24 mouse cellular contexts compared by ENCODE assay signal in the genomic region with DNA sequence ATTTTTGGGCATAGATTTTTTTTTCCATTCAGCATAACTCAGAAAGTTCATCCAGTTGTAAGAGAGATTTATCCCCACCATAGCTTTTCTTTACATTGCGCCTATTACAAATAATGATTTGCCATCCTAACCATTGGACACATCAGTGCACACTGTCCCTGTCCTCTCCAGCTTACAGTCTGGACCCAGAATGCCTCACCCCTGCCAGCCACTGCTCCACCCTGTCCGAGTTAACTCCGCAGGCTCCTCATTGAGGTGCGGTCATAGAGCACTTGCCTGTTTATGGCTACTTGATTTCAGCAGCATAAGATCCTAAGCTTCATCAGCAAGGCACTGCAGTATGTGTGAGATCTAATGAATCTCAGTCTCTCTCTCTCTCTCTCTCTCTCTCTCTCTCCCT.
DNase-seq lines count a peak whose midpoint lies in the region; ATAC-seq and TF ChIP-seq lines count a peak whose summit lies in the region.
"Had no signal": no experiment of that assay in that cellular context is flagged by ENCODE, and none has a peak within 500 bp of the region (broad histone marks: within the 10 kb centered on the region; RNA-seq: fewer than 3 reads in every experiment).

No protein-coding gene starts in this region.

- no peak overlapping the region for H3K4me2 ChIP-seq in heart, embryonic 12.5 days
- H3K4me2 ChIP-seq in heart, embryonic 16.5 days (ENCODE audit: low read depth, low read length): no peak overlapping the region
- H3K4me2 ChIP-seq: embryonic facial prominence, embryonic 12.5 days; embryonic facial prominence, embryonic 15.5 days; hindbrain, embryonic 12.5 days; hindbrain, embryonic 15.5 days had no signal

- H3K27me3 ChIP-seq in heart, embryonic 12.5 days (replicated peaks): no peaks in the 10 kb centered on the region
- H3K27me3 ChIP-seq in heart, embryonic 16.5 days (ENCODE audit: control insufficient read depth, insufficient read depth, low read length): no peaks in the 10 kb centered on the region
- H3K27me3 ChIP-seq in liver, adult 2 months (ENCODE audit: control insufficient read depth, insufficient read depth, low read length): no peaks in the 10 kb centered on the region
- H3K27me3 ChIP-seq: CH12.LX; embryonic facial prominence, embryonic 12.5 days; embryonic facial prominence, embryonic 15.5 days; hindbrain, embryonic 12.5 days; hindbrain, embryonic 15.5 days; Patski had no signal

- H3K4me1 ChIP-seq in heart, embryonic 12.5 days (replicated peaks): peaks cover 38% of the 10 kb centered on the region
- peaks cover 30% of the 10 kb centered on the region for H3K4me1 ChIP-seq in heart, embryonic 16.5 days (ENCODE audit: control insufficient read depth, insufficient read depth, low read length)
- H3K4me1 ChIP-seq in liver, adult 2 months (ENCODE audit: control insufficient read depth, insufficient read depth, low read length): peaks cover 22% of the 10 kb centered on the region
- H3K4me1 ChIP-seq: embryonic facial prominence, embryonic 12.5 days; hindbrain, embryonic 12.5 days; hindbrain, embryonic 15.5 days had no signal

- H3K4me3 ChIP-seq in heart, embryonic 12.5 days: no peak overlapping the region
- H3K4me3 ChIP-seq in heart, embryonic 16.5 days (ENCODE audit: low read length): no peak overlapping the region
- no peak overlapping the region for H3K4me3 ChIP-seq in liver, adult 2 months (ENCODE audit: insufficient read depth, low read depth, low read length)
- H3K4me3 ChIP-seq: embryonic facial prominence, embryonic 12.5 days; embryonic facial prominence, embryonic 15.5 days; gastrocnemius, adult 2 months; heart, adult 2 months; hindbrain, embryonic 12.5 days; hindbrain, embryonic 15.5 days had no signal

- H3K36me3 ChIP-seq in heart, embryonic 12.5 days: peaks cover 37% of the 10 kb centered on the region
- H3K36me3 ChIP-seq in heart, embryonic 16.5 days (ENCODE audit: control insufficient read depth, insufficient read depth): peaks cover 21% of the 10 kb centered on the region
- peaks cover 24% of the 10 kb centered on the region for H3K36me3 ChIP-seq in liver, adult 2 months (ENCODE audit: control insufficient read depth, insufficient read depth, low read length)

- no peak overlapping the region for H3K9ac ChIP-seq in heart, embryonic 12.5 days
- H3K9ac ChIP-seq in heart, embryonic 16.5 days (ENCODE audit: low read length): no peak overlapping the region
- no peak overlapping the region for H3K9ac ChIP-seq in liver, adult 2 months (ENCODE audit: low read depth, low read length)
- H3K9ac ChIP-seq: embryonic facial prominence, embryonic 12.5 days; embryonic facial prominence, embryonic 15.5 days; forebrain, postnatal 0 days; hindbrain, embryonic 12.5 days; hindbrain, embryonic 15.5 days had no signal

- intact Hi-C loops in heart, postnatal 36 days (cut with DNase I): no loop called here

- H3K9me3 ChIP-seq in heart, embryonic 12.5 days (replicated peaks): no peaks in the 10 kb centered on the region
- no peaks in the 10 kb centered on the region for H3K9me3 ChIP-seq in heart, embryonic 16.5 days (replicated peaks; ENCODE audit: control insufficient read depth, low read length)
- H3K9me3 ChIP-seq: embryonic facial prominence, embryonic 12.5 days; embryonic facial prominence, embryonic 15.5 days; G1E; hindbrain, embryonic 12.5 days; hindbrain, embryonic 15.5 days had no signal

- TF ChIP-seq CTCF in liver, adult 2 months (IDR thresholded peaks at IDR 0.05; ENCODE audit: low read depth, low read length): no peak

- H3K79me2 ChIP-seq in liver, adult 2 months (ENCODE audit: control insufficient read depth, insufficient read depth, low read length): no peaks in the 10 kb centered on the region

- H3K27ac ChIP-seq in heart, embryonic 12.5 days (ENCODE audit: poor library complexity, severe bottlenecking): peak overlapping the region; percentile 58; the same call in 1 of the 2 replicates
- H3K27ac ChIP-seq in heart, embryonic 16.5 days (ENCODE audit: low read length): peak overlapping the region; percentile 62; the same call in 1 of the 2 replicates
- no peak overlapping the region for H3K27ac ChIP-seq in liver, adult 2 months (replicated peaks; ENCODE audit: insufficient read depth, low read depth, low read length)
- H3K27ac ChIP-seq: embryonic facial prominence, embryonic 12.5 days; embryonic facial prominence, embryonic 15.5 days; gastrocnemius, adult 2 months; heart, adult 2 months; hindbrain, embryonic 12.5 days; hindbrain, embryonic 15.5 days had no signal

- no peak for TF ChIP-seq POLR2A in liver, adult 2 months (IDR thresholded peaks at IDR 0.05; ENCODE audit: extremely low read depth, insufficient read depth, low read length)

- 87% methylated on average over 4 of the region's 4 CpGs for WGBS in heart, embryonic 12.5 days
- WGBS in heart, embryonic 16.5 days: 86% methylated on average over 4 of the region's 4 CpGs
- WGBS in liver, adult 2 months: 88% methylated on average over 4 of the region's 4 CpGs

- no peak for ATAC-seq in heart, embryonic 12.5 days (ENCODE audit: insufficient number of reproducible peaks, low FRiP score)
- ATAC-seq in heart, embryonic 16.5 days (replicated peaks; ENCODE audit: extremely low read depth, insufficient read depth, low FRiP score): no peak
- ATAC-seq: forebrain, embryonic 14.5 days; forebrain, postnatal 0 days; Patski had no signal

- DNase-seq in heart, postnatal 36 days: no peak
- no peak for DNase-seq in heart, adult 18-20 months
- peak; percentile 18 for DNase-seq in liver, adult 2 months (ENCODE audit: extremely low read depth, low read depth, low spot score)
- no peak for DNase-seq in liver
- DNase-seq: adrenal gland, postnatal 10 days; adrenal gland, postnatal 36 days; B cell, adult 2 months; cerebellum, adult 18-20 months; cerebellum, adult 9-11 months; cerebellum, postnatal 25 days; forebrain, postnatal 0 days; gastrocnemius, adult 2 months; gastrocnemius, postnatal 14 days; heart, adult 2 months had no signal
